Mouse (Mus musculus): ENCODE results near the gene Cldn10.

- TF ChIP-seq CTCF (IDR thresholded peaks at IDR 0.05; ENCODE audit: extremely low read depth, insufficient read depth, low read length) (no peak), POLR2A (IDR thresholded peaks at IDR 0.05; ENCODE audit: extremely low read depth, insufficient read depth, low read length) (no peak)
Measured at GRCm38 (mm10) chr14:118765306-118765705, 22.4 kb upstream of the Cldn10 start.

Measured in cortical plate, adult 2 months (tissue).